Mouse (Mus musculus) heart, embryonic 12.5 days (tissue): ENCODE measurements around the gene Mcoln2. TPM values are rescaled to one million over a fixed set of nuclear protein-coding genes. Genes with fewer than 3 reads are reported as not detected.

Experiments used
- ATAC-seq: fragments of 200-750 bp; cut with Nextera tagmentation; 2 replicates; pipeline ENCODE4 v1.8.0; 2017; ENCODE audit warnings: moderate TSS enrichment, moderate library complexity; ENCODE audit not compliant: insufficient number of reproducible peaks, low FRiP score
- H3K27ac ChIP-seq: fragments of 300-500 bp; sonication (generic); 2 replicates; pipeline ENCODE4 v1.5.1; 2016; ENCODE audit warnings: mild to moderate bottlenecking, moderate library complexity; ENCODE audit not compliant: poor library complexity, severe bottlenecking
- H3K27me3 ChIP-seq: fragments of 300-500 bp; sonication (generic); replicated peaks from 2 replicates; pipeline ENCODE4 v1.6.1; 2016; ENCODE audit warnings: mild to moderate bottlenecking, moderate library complexity
- H3K36me3 ChIP-seq: fragments of 300-500 bp; sonication (generic); 2 replicates; pipeline ENCODE4 v1.6.1; 2016; ENCODE audit warnings: mild to moderate bottlenecking, moderate library complexity
- H3K4me1 ChIP-seq: fragments of 300-500 bp; sonication (generic); replicated peaks from 2 replicates; pipeline ENCODE4 v1.6.1; 2016; ENCODE audit warnings: mild to moderate bottlenecking
- H3K4me2 ChIP-seq: fragments of 300-500 bp; sonication (generic); 2 replicates; pipeline ENCODE4 v1.6.1; 2016; ENCODE audit warnings: mild to moderate bottlenecking, moderate library complexity
- H3K4me3 ChIP-seq: fragments of 300-500 bp; sonication (generic); 2 replicates; pipeline ENCODE4 v1.5.1; 2016; ENCODE audit warnings: mild to moderate bottlenecking
- H3K9ac ChIP-seq: fragments of 300-500 bp; sonication (generic); 2 replicates; pipeline ENCODE4 v1.6.1; 2016; ENCODE audit warnings: mild to moderate bottlenecking, moderate library complexity
- H3K9me3 ChIP-seq: fragments of 300-500 bp; sonication (generic); replicated peaks from 2 replicates; pipeline ENCODE4 v1.6.1; 2016; ENCODE audit warnings: mild to moderate bottlenecking, moderate library complexity
- WGBS: fragments of 180-500 bp; shearing (Covaris S2); methylation state at CpG from one replicate; pipeline ENCODE4 v1.1.7; 2016; 5-methylcytosine and 5-hydroxymethylcytosine counted together
- polyA plus RNA-seq: library from polyadenylated mRNA; unstranded; fragments of >200 nt; fragmentation: Nextera tagmentation; extraction: Ambion mirVana; gene quantifications from 2 replicates; pipeline ENCODE4 v1.2.1, GENCODE M21; 2016

Mcoln2 gene
- polyA plus RNA-seq, 1 experiment from 2014 or later = 0.57 TPM

- no peaks in the 10 kb centered on the region for H3K9me3 ChIP-seq
- H3K4me2 ChIP-seq = no peak overlapping the region
- WGBS = 40% methylated on average over 7 of the region's 7 CpGs
- H3K27ac ChIP-seq = peak overlapping the region; percentile 22; the same call in 1 of the 2 replicates
- H3K4me1 ChIP-seq = peaks cover 80% of the 10 kb centered on the region
- peaks cover 15% of the 10 kb centered on the region; the same call in 1 of the 2 replicates for H3K36me3 ChIP-seq
- no peak for ATAC-seq
- no peak overlapping the region for H3K4me3 ChIP-seq
- H3K9ac ChIP-seq = no peak overlapping the region
- no peaks in the 10 kb centered on the region for H3K27me3 ChIP-seq
These were observed 83.1 kb downstream of the Mcoln2 start for GRCm38 (mm10) chr3:146232708-146233107.

GRCm38 (mm10) chr3:146233741-146234140, 84.1 kb downstream of the Mcoln2 start:
- Histone ChIP-seq H3K4me2 (no peak overlapping the region), H3K9me3 (no peaks in the 10 kb centered on the region), H3K27ac (no peak overlapping the region), H3K4me1 (peaks cover 74% of the 10 kb centered on the region), H3K36me3 (peaks cover 12% of the 10 kb centered on the region; the same call in 1 of the 2 replicates), H3K27me3 (no peaks in the 10 kb centered on the region), H3K4me3 (no peak overlapping the region), H3K9ac (no peak overlapping the region)
- ATAC-seq = no peak
- 54% methylated on average over 4 of the region's 4 CpGs for WGBS

GRCm38 (mm10) chr3:146234530-146234929, 84.9 kb downstream of the Mcoln2 start:
- no peaks in the 10 kb centered on the region for H3K27me3 ChIP-seq
- no peak for ATAC-seq

GRCm38 (mm10) chr3:146236280-146236679, 86.6 kb downstream of the Mcoln2 start:
- no peak for ATAC-seq
- Histone ChIP-seq H3K27me3 (no peaks in the 10 kb centered on the region), H3K9me3 (no peaks in the 10 kb centered on the region), H3K36me3 (peaks cover 15% of the 10 kb centered on the region), H3K9ac (no peak overlapping the region), H3K4me2 (no peak overlapping the region), H3K4me1 (peaks cover 49% of the 10 kb centered on the region), H3K27ac (no peak overlapping the region), H3K4me3 (no peak overlapping the region)
- 54% methylated on average over 8 of the region's 8 CpGs for WGBS

More at GRCm38 (mm10) chr3:146234530-146234929, 84.9 kb downstream of the Mcoln2 start:
- no peaks in the 10 kb centered on the region for H3K9me3 ChIP-seq
- no peak overlapping the region for H3K27ac ChIP-seq
- H3K36me3 ChIP-seq = peaks cover 12% of the 10 kb centered on the region; the same call in 1 of the 2 replicates
- 72% methylated on average over 10 of the region's 10 CpGs for WGBS
- H3K4me1 ChIP-seq = peaks cover 66% of the 10 kb centered on the region
- H3K9ac ChIP-seq = no peak overlapping the region
- H3K4me3 ChIP-seq = no peak overlapping the region
- H3K4me2 ChIP-seq = no peak overlapping the region

GRCm38 (mm10) chr3:146237676-146238075, 88.0 kb downstream of the Mcoln2 start:
- H3K9me3 ChIP-seq = no peaks in the 10 kb centered on the region
- H3K36me3 ChIP-seq = peaks cover 23% of the 10 kb centered on the region
- peaks cover 38% of the 10 kb centered on the region for H3K4me1 ChIP-seq
- no peak overlapping the region for H3K9ac ChIP-seq
- no peak overlapping the region for H3K4me3 ChIP-seq
- ATAC-seq = no peak
- 85% methylated on average over 5 of the region's 5 CpGs for WGBS
- no peak overlapping the region for H3K4me2 ChIP-seq
- no peaks in the 10 kb centered on the region for H3K27me3 ChIP-seq
- H3K27ac ChIP-seq = no peak overlapping the region

GRCm38 (mm10) chr3:146244630-146245029, 95.0 kb downstream of the Mcoln2 start:
- H3K9ac ChIP-seq = no peak overlapping the region
- H3K27me3 ChIP-seq = no peaks in the 10 kb centered on the region
- WGBS = 91% methylated on average over 1 of the region's 1 CpGs
- no peak overlapping the region for H3K4me3 ChIP-seq
- H3K27ac ChIP-seq = no peak overlapping the region
- H3K4me1 ChIP-seq = peaks cover 12% of the 10 kb centered on the region; the same call in 1 of the 2 replicates
- no peak for ATAC-seq
- H3K4me2 ChIP-seq = no peak overlapping the region
- no peaks in the 10 kb centered on the region for H3K9me3 ChIP-seq
- peaks cover 21% of the 10 kb centered on the region for H3K36me3 ChIP-seq

Other genes with a start within 250 kb of the Mcoln2 start
- gene Bcl10, start 227.0 kb upstream of the Mcoln2 start, polyA plus RNA-seq = 42.9 and 43.1 TPM in 2 replicates
- 46.6 and 47.2 TPM in 2 replicates for gene 2410004B18Rik, start 211.8 kb upstream of the Mcoln2 start, polyA plus RNA-seq
- gene Syde2, start 162.0 kb upstream of the Mcoln2 start, polyA plus RNA-seq = 7.3 and 7.5 TPM in 2 replicates
- not detected in 2 replicates for gene Wdr63, start 41.7 kb upstream of the Mcoln2 start, polyA plus RNA-seq
- gene Mcoln3, start 32.4 kb upstream of the Mcoln2 start, polyA plus RNA-seq = 0.66 and 1.1 TPM in 2 replicates
- 65.0 and 65.8 TPM in 2 replicates for gene Lpar3, start 71.1 kb downstream of the Mcoln2 start, polyA plus RNA-seq